Mouse (Mus musculus) limb, embryonic 13.5 days (tissue): ENCODE data around the gene Tprg. TPM values are rescaled to one million over a fixed set of nuclear protein-coding genes. Genes with fewer than 3 reads are reported as not detected.
A peak's percentile ranks its signal among the peaks of the same experiment; 100 is the strongest.

Experiments
- ATAC-seq: fragments of 200-750 bp; cut with Nextera tagmentation; 2 replicates; pipeline ENCODE4 v1.8.0; 2017; ENCODE audit warnings: low read depth, moderate number of reproducible peaks, moderate TSS enrichment; ENCODE audit not compliant: low FRiP score
- H3K27ac ChIP-seq: fragments of 300-500 bp; sonication (generic); 2 replicates; pipeline ENCODE4 v1.5.1; 2015; ENCODE audit warnings: inconsistent platforms, mild to moderate bottlenecking, moderate library complexity
- H3K27me3 ChIP-seq: fragments of 300-500 bp; sonication (generic); 2 replicates; pipeline ENCODE4 v1.6.1; 2015; ENCODE audit warnings: mild to moderate bottlenecking, inconsistent platforms
- H3K36me3 ChIP-seq: fragments of 300-500 bp; sonication (generic); 2 replicates; pipeline ENCODE4 v1.6.1; 2015; ENCODE audit warnings: inconsistent platforms, mild to moderate bottlenecking, moderate library complexity
- H3K4me1 ChIP-seq: fragments of 300-500 bp; sonication (generic); 2 replicates; pipeline ENCODE4 v1.6.1; 2015; ENCODE audit warnings: inconsistent platforms
- H3K4me2 ChIP-seq: fragments of 300-500 bp; sonication (generic); replicated peaks from 2 replicates; pipeline ENCODE4 v1.6.1; 2015; ENCODE audit warnings: inconsistent platforms, mild to moderate bottlenecking, moderate library complexity
- H3K4me3 ChIP-seq: fragments of 300-500 bp; sonication (generic); 2 replicates; pipeline ENCODE4 v1.5.1; 2015; ENCODE audit warnings: moderate library complexity, mild to moderate bottlenecking, inconsistent platforms
- H3K9ac ChIP-seq: fragments of 300-500 bp; sonication (generic); 2 replicates; pipeline ENCODE4 v1.6.1; 2015; ENCODE audit warnings: mild to moderate bottlenecking, inconsistent platforms
- H3K9me3 ChIP-seq: fragments of 300-500 bp; sonication (generic); 2 replicates; pipeline ENCODE4 v1.6.1; 2016; ENCODE audit warnings: inconsistent platforms
- WGBS: fragments of 180-500 bp; shearing (Covaris S2); methylation state at CpG from one replicate; pipeline ENCODE4 v1.1.7; 2015; 5-methylcytosine and 5-hydroxymethylcytosine counted together
- polyA plus RNA-seq: library from polyadenylated mRNA; unstranded; fragments of >200 nt; fragmentation: Nextera tagmentation; extraction: Ambion mirVana; gene quantifications from 2 replicates; pipeline ENCODE4 v1.2.1, GENCODE M21; 2015

Tprg gene
- polyA plus RNA-seq, 1 experiment from 2014 or later = not detected

DNA sequence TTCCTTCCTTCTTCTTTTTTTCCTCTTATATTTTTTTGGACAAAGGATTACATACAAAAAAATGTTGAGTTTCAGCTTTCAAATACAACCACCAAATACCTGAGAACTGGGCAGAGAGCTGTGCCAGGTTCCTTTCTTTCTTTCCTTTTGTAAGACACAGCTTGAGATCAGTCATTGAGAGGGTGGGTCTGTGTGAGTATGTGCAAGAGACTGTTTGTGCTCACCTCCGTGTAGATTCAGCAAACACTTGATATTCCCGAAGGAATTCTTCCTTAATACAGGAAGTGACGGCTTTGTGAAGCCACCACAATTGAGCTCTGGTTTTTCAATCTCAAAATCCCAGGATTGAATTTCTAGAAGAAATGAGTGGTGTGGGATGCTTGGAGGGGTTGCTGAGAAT, 124.7 kb downstream of the Tprg start:
- no peak overlapping the region for H3K4me3 ChIP-seq

DNA sequence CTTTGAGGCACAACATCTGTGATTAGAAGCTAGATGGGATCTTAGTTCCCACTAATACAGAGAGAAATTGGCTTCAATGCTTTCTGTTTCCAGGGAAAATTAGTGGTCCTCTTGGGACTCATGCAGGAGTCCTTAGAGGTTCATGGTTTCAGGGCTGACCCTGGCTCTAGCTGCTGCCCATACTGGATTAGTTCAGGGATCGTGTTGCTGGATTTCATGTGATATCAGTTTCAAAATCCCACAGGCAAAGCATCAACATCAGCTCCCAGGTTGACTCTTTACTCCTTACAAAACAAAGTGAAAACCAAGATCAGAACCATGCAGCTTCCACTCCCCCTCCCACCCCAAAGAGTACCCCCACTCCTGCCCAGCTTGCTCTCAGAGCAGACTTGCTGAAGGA, 127.3 kb downstream of the Tprg start:
- Histone ChIP-seq H3K9me3 (no peaks in the 10 kb centered on the region), H3K4me3 (no peak overlapping the region), H3K4me2 (no peak overlapping the region), H3K36me3 (no peaks in the 10 kb centered on the region), H3K4me1 (peaks cover 16% of the 10 kb centered on the region), H3K27me3 (no peaks in the 10 kb centered on the region), H3K9ac (no peak overlapping the region), H3K27ac (no peak overlapping the region)
- WGBS = 60% methylated on average over 1 of the region's 1 CpGs
- no peak for ATAC-seq

More for the DNA sequence above, 124.7 kb downstream of the Tprg start:
- no peaks in the 10 kb centered on the region for H3K36me3 ChIP-seq
- no peak for ATAC-seq
- H3K9me3 ChIP-seq = no peaks in the 10 kb centered on the region
- no peak overlapping the region for H3K4me2 ChIP-seq
- 56% methylated on average over 3 of the region's 3 CpGs for WGBS
- H3K27me3 ChIP-seq = no peaks in the 10 kb centered on the region
- peaks cover 19% of the 10 kb centered on the region for H3K4me1 ChIP-seq
- H3K27ac ChIP-seq = no peak overlapping the region
- H3K9ac ChIP-seq = no peak overlapping the region

DNA sequence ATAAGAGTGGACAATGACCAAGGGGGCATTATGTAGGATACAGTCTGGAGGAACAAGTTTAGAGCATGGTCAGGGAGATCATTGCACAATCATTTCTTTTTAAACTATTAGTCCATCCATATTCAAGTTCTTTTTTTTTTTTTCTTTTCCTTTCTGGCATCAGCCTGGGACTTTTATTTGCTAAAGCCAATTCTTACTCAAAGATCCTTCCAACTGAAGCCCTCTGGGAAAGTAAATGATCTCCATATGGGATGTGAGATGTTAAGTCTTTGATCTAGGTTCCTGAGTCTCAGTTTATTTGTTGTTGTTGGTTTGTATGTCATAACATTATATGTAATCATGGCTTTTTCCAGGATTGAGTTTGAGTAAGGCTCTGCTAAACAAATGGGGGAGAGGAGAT, 128.6 kb downstream of the Tprg start:
- H3K4me3 ChIP-seq = no peak overlapping the region
- ATAC-seq = no peak
- no peak overlapping the region for H3K4me2 ChIP-seq
- no peaks in the 10 kb centered on the region for H3K9me3 ChIP-seq
- H3K36me3 ChIP-seq = no peaks in the 10 kb centered on the region
- no peak overlapping the region for H3K9ac ChIP-seq
- H3K27ac ChIP-seq = no peak overlapping the region
- H3K4me1 ChIP-seq = peaks cover 16% of the 10 kb centered on the region
- no peaks in the 10 kb centered on the region for H3K27me3 ChIP-seq

DNA sequence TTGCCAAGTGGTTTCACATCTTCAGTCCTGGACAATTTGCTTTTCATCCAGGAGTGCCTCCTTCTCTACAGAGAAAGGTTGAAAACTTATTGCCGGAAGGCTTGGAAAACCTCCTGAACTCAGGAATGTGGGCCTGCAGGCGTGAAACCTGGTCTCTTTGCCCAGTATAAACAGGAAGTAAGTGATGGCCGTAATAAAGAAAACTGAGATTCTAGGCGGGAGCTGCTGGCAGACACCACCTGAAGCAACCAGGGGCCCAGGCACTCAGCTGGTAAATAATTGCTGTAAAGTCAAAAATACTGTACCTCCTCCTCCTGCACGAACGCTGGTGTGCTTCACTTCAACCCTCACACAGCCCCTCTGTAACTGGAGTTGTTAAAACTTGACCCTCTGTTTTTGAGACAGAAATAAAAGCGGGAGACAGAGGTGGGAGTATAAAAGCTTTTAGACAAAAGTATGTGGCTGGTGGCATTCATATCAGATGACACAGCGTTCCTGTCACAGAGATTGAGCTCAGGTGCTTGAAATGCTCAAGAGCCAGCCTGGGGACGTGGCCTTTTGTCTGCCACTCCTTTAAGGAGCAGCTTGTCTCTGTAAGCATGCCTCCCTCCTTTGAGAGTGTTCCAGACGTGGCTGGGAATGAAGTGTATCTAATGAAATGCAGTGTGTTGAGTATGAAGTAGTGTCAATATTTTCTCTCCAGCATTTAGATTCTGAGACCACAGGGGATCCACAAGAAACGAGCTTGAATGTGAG, 131.4 kb downstream of the Tprg start:
- Histone ChIP-seq H3K9me3 (no peaks in the 10 kb centered on the region), H3K27me3 (no peaks in the 10 kb centered on the region), H3K36me3 (no peaks in the 10 kb centered on the region), H3K27ac (peak overlapping the region; percentile 73), H3K9ac (0 out of 2 replicates have a peak overlapping the region, but pooled peaks have one; percentile 32), H3K4me2 (peak overlapping the region; percentile 33), H3K4me3 (no peak overlapping the region), H3K4me1 (peaks cover 16% of the 10 kb centered on the region)
- ATAC-seq = peak; percentile 82; the same call in 1 of the 2 replicates
- WGBS = 12% methylated on average over 11 of the region's 11 CpGs

DNA sequence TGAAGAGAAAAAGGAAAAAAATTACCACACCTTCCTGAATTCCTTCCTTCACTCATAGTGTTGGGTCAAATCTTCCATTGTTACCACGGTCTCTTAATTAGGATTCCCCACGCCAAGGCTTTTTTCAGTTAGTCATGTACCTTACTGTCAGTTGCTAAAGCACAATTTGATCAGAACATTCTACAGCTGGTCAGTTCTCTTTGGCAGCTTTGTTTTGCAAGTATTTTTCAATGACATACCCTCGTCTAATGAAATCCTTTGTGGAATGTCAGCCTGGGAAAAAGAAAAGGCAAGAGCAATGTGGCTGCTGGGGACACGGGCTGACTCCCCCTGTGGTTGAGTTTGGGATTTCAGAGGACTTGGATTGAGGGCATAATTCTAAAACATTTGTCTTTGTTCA, 136.4 kb downstream of the Tprg start:
- ATAC-seq = no peak
- 75% methylated on average over 4 of the region's 4 CpGs for WGBS
- no peaks in the 10 kb centered on the region for H3K9me3 ChIP-seq
- H3K9ac ChIP-seq = no peak overlapping the region
- no peak overlapping the region for H3K4me2 ChIP-seq
- H3K36me3 ChIP-seq = no peaks in the 10 kb centered on the region
- no peak overlapping the region for H3K27ac ChIP-seq
- H3K4me1 ChIP-seq = peaks cover 15% of the 10 kb centered on the region
- no peaks in the 10 kb centered on the region for H3K27me3 ChIP-seq
- H3K4me3 ChIP-seq = no peak overlapping the region

DNA sequence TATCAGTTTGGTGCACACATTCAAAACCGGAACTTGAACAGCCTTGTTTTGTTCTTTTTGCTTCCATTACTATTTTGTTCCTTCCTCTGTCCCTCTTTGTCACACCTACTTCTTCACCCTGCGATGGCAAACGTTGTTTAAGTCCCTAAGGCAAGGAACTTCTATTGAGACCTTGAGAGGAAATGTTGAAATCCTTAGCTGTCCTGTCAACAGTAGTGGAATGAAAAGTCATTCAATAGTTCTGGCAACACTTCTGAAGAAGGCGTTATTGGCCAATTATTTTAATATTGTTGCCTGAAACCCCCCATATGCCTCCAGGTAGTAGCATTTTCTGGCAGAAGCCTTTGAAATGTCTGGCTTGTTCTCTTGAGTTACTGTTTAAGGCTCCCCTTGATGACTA, 137.4 kb downstream of the Tprg start:
- peaks cover 7% of the 10 kb centered on the region for H3K4me1 ChIP-seq
- 84% methylated on average over 4 of the region's 4 CpGs for WGBS
- H3K9me3 ChIP-seq = no peaks in the 10 kb centered on the region
- no peak overlapping the region for H3K4me2 ChIP-seq
- H3K36me3 ChIP-seq = no peaks in the 10 kb centered on the region
- H3K4me3 ChIP-seq = no peak overlapping the region
- no peak for ATAC-seq
- H3K27me3 ChIP-seq = no peaks in the 10 kb centered on the region
- no peak overlapping the region for H3K9ac ChIP-seq
- no peak overlapping the region for H3K27ac ChIP-seq

DNA sequence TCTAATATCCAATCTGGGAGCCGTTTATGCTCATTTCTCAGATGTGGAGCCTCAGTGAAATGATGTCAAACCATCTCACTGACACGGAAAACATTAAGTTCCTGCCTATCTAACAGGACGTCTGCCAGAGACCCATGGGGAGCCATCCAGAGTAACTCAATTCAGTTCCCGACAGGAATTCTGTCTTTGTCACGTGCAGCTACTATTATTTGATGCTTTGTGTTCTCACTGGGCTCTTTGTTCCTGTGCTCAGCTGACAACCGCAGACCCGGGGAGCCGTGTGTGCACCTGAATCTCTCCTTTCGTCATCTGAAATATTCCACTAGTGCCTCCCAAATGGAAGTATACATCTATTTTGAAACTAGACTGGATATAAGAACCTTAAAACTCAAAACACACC, 138.3 kb downstream of the Tprg start:
- H3K36me3 ChIP-seq = no peaks in the 10 kb centered on the region
- no peak overlapping the region for H3K9ac ChIP-seq
- H3K4me3 ChIP-seq = no peak overlapping the region
- H3K4me2 ChIP-seq = no peak overlapping the region
- no peak for ATAC-seq
- H3K9me3 ChIP-seq = no peaks in the 10 kb centered on the region
- H3K27me3 ChIP-seq = no peaks in the 10 kb centered on the region
- peaks cover 7% of the 10 kb centered on the region for H3K4me1 ChIP-seq
- H3K27ac ChIP-seq = no peak overlapping the region
- WGBS = 76% methylated on average over 9 of the region's 9 CpGs

DNA sequence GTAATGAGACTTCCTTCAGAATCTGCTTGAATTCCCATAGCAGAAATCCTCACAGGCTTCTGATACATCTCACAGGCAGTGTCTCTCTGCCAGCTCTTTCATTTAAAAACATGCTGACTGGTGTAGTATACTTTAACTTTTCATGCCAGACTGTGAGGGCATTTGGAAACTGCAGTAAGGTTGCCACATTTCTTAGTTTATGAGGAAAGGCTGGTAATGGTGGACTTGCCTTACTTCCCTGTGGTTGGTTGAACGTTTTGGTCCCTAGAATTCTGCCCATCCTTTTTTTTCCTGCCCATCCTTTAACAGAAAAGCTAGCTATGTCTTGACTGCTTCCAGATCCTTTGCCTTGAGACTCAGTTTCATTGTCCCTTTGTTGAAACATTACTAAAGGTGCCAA, 138.8 kb downstream of the Tprg start:
- WGBS = 50% methylated on average over 1 of the region's 1 CpGs
- Histone ChIP-seq H3K36me3 (no peaks in the 10 kb centered on the region), H3K9ac (no peak overlapping the region), H3K9me3 (no peaks in the 10 kb centered on the region), H3K4me2 (no peak overlapping the region), H3K4me3 (no peak overlapping the region), H3K27ac (no peak overlapping the region), H3K27me3 (no peaks in the 10 kb centered on the region), H3K4me1 (peaks cover 7% of the 10 kb centered on the region)
- no peak for ATAC-seq

DNA sequence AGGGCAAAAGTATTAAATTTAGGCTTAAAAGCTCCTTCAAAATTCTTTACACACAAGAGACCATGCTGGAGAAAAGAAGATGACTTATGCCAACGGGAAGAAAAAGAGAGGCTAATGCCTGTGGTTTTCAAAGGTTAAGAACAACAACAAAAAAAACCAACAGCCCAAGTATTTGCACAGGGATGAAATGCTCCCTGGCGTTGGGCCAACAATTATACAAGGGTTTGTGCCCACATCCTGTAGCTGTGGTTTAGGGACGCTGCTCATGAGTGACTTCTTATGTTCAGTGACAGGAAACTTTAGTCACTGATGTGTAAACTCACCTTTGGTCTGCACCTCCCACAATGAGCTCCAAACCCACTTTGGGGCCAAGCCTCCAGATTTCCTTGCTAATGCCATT, 139.6 kb downstream of the Tprg start:
- Histone ChIP-seq H3K9me3 (no peaks in the 10 kb centered on the region), H3K4me1 (peaks cover 7% of the 10 kb centered on the region), H3K9ac (no peak overlapping the region), H3K27me3 (no peaks in the 10 kb centered on the region), H3K4me3 (no peak overlapping the region), H3K4me2 (no peak overlapping the region), H3K27ac (no peak overlapping the region), H3K36me3 (no peaks in the 10 kb centered on the region)
- no peak for ATAC-seq
- 39% methylated on average over 3 of the region's 3 CpGs for WGBS

DNA sequence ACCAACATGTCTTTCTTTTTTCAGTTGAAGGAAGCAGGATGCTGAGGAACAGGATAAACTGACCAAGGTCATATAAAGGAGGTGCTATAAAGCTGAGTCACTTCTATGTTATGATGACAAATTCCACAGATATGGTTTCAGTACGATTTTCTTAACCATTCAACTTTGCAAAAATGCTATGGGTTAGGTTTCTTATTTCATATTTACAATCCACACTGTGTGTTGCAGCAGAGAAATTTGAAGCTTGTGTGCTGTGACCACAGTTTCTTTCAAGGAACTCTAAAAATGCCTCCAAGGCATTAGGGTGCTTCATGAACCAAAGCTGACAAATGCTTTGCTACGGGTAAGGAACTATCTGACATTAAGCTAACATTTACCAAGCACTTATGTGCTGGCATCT, 153.4 kb downstream of the Tprg start:
- no peaks in the 10 kb centered on the region for H3K27me3 ChIP-seq
- peaks cover 2% of the 10 kb centered on the region; the same call in 1 of the 2 replicates for H3K4me1 ChIP-seq
- H3K36me3 ChIP-seq = no peaks in the 10 kb centered on the region
- no peak overlapping the region for H3K27ac ChIP-seq
- H3K4me2 ChIP-seq = no peak overlapping the region
- WGBS = 41% methylated on average over 2 of the region's 2 CpGs
- no peaks in the 10 kb centered on the region for H3K9me3 ChIP-seq
- H3K9ac ChIP-seq = no peak overlapping the region
- no peak overlapping the region for H3K4me3 ChIP-seq
- ATAC-seq = no peak

DNA sequence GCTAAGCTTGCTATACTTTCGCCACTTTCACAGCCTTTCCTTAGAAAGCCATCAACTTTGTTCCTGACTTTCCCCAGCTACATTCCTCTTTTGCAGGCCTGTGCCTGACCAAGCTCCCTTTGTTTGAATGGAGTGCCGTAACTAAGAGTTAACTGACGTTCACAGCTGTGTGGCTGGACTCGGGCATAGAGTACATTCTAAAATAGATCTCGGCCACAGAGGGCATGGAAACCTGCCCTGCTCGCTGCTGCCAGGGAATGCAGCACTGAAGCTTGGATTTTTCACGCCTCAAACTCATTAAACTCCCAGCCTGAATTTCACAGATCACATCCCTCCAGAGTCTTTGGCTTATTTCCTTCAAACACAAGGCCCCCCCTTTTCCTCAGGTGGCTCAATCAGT, 159.0 kb downstream of the Tprg start:
- Histone ChIP-seq H3K27ac (peak overlapping the region; percentile 53), H3K9me3 (no peaks in the 10 kb centered on the region), H3K9ac (no peak overlapping the region), H3K27me3 (no peaks in the 10 kb centered on the region), H3K36me3 (no peaks in the 10 kb centered on the region), H3K4me1 (peaks cover 4% of the 10 kb centered on the region; the same call in 1 of the 2 replicates), H3K4me3 (no peak overlapping the region), H3K4me2 (no peak overlapping the region)
- peak; percentile 71 for ATAC-seq
- 46% methylated on average over 7 of the region's 7 CpGs for WGBS

DNA sequence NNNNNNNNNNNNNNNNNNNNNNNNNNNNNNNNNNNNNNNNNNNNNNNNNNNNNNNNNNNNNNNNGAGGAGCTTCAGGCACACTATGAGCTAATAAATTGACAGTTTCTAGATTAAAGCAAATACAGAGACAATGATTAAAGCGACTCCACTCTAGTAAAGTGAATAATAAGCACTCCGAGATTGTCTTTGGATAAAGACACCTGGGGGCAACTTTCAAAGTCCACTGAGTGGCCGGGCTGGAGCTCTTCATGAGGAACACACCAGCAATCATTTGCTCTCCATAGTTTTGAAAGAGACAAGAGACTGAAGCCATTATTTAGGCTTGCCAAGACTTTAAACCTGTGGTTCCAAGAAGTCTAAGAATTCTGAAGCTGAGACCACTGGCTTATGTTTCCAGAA, 164.9 kb downstream of the Tprg start:
- Histone ChIP-seq H3K36me3 (no peaks in the 10 kb centered on the region), H3K27ac (no peak overlapping the region), H3K27me3 (no peaks in the 10 kb centered on the region), H3K9ac (no peak overlapping the region), H3K9me3 (no peaks in the 10 kb centered on the region), H3K4me1 (no peaks in the 10 kb centered on the region; the same call in 1 of the 2 replicates), H3K4me2 (no peak overlapping the region), H3K4me3 (no peak overlapping the region)
- ATAC-seq = no peak
- WGBS = 73% methylated on average over 3 of the region's 3 CpGs

DNA sequence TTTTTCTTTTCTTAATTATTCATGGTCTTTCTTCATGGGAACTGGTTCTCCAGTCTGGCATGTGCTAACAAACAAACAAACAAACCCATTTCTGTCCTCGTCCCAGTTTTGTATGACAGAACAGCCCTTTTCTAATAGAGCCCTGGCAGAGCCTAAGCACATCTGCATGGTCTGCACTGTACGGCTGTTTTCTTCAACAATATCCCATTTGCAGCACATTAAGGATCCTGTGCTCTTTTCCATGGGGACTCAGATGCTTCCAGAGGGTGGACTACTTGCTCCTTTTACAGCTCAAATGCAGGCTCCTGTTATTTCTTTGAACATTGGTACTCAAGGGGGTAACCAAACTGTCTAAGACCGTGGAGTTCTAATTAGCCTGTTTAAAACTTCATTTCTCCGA, 178.1 kb downstream of the Tprg start:
- WGBS = 37% methylated on average over 4 of the region's 4 CpGs
- Histone ChIP-seq H3K36me3 (no peaks in the 10 kb centered on the region), H3K27ac (no peak overlapping the region), H3K4me2 (no peak overlapping the region), H3K9ac (no peak overlapping the region), H3K4me1 (peaks cover 15% of the 10 kb centered on the region), H3K4me3 (no peak overlapping the region), H3K9me3 (no peaks in the 10 kb centered on the region), H3K27me3 (no peaks in the 10 kb centered on the region)
- ATAC-seq = no peak
